Mouse (Mus musculus) neural tube, embryonic 11.5 days (tissue): ENCODE measurements around the gene Klf16. TPM values are rescaled to one million over a fixed set of nuclear protein-coding genes. Genes with fewer than 3 reads are reported as not detected.

Experiments
- ATAC-seq: fragments of 200-750 bp; cut with Nextera tagmentation; 2 replicates; pipeline ENCODE4 v1.8.0; 2017; ENCODE audit warnings: moderate number of reproducible peaks, mild to moderate bottlenecking, moderate TSS enrichment, moderate library complexity; ENCODE audit not compliant: insufficient read depth, low FRiP score, low TSS enrichment
- DNase-seq: peaks from one replicate; pipeline ENCODE4 v3.0.0-alpha.2; 2015; ENCODE audit warnings: low spot score
- H3K27ac ChIP-seq: fragments of 300-500 bp; sonication (generic); 2 replicates; pipeline ENCODE4 v1.5.1; 2014; ENCODE audit warnings: low read depth, mild to moderate bottlenecking, low read length
- H3K27me3 ChIP-seq: fragments of 300-500 bp; sonication (generic); 2 replicates; pipeline ENCODE4 v1.6.1; 2014; ENCODE audit warnings: mild to moderate bottlenecking, low read length, mixed read lengths; ENCODE audit not compliant: control insufficient read depth, insufficient read depth
- H3K36me3 ChIP-seq: fragments of 300-500 bp; sonication (generic); 2 replicates; pipeline ENCODE4 v1.6.1; 2014; ENCODE audit warnings: mild to moderate bottlenecking, low read length, moderate library complexity, mixed read lengths; ENCODE audit not compliant: control insufficient read depth, insufficient read depth
- H3K4me1 ChIP-seq: fragments of 300-500 bp; sonication (generic); 2 replicates; pipeline ENCODE4 v1.6.1; 2014; ENCODE audit warnings: low read length, mixed read lengths; ENCODE audit not compliant: control insufficient read depth, insufficient read depth
- H3K4me2 ChIP-seq: fragments of 300-500 bp; sonication (generic); 2 replicates; pipeline ENCODE4 v1.6.1; 2014; ENCODE audit warnings: low read depth, mild to moderate bottlenecking, moderate library complexity
- H3K4me3 ChIP-seq: fragments of 300-500 bp; sonication (generic); 2 replicates; pipeline ENCODE4 v1.5.1; 2014; ENCODE audit warnings: low read depth, low read length
- H3K9ac ChIP-seq: fragments of 300-500 bp; sonication (generic); 2 replicates; pipeline ENCODE4 v1.6.1; 2014; ENCODE audit warnings: mild to moderate bottlenecking, low read length
- H3K9me3 ChIP-seq: fragments of 300-500 bp; sonication (generic); 2 replicates; pipeline ENCODE4 v1.6.1; 2016; ENCODE audit warnings: low read length; ENCODE audit not compliant: control insufficient read depth
- WGBS: fragments of 180-500 bp; shearing (Covaris S2); extraction: QIAGEN DNeasy Blood & Tissue Kit; methylation state at CpG from one replicate; pipeline ENCODE4 v1.1.7; 2014; 5-methylcytosine and 5-hydroxymethylcytosine counted together
- polyA plus RNA-seq: library from polyadenylated mRNA; unstranded; fragments of >200 nt; fragmentation: Nextera tagmentation; extraction: Ambion mirVana; gene quantifications from 2 replicates; pipeline ENCODE4 v1.2.1, GENCODE M21; 2014

Gene Klf16
- polyA plus RNA-seq, 1 experiment from 2014 or later, result 5.5 TPM

- Histone ChIP-seq H3K4me1 (peaks cover 14% of the 10 kb centered on the region), H3K4me3 (no peak overlapping the region), H3K4me2 (no peak overlapping the region), H3K27ac (no peak overlapping the region), H3K9me3 (no peaks in the 10 kb centered on the region), H3K36me3 (peaks cover 2% of the 10 kb centered on the region), H3K27me3 (no peaks in the 10 kb centered on the region), H3K9ac (no peak overlapping the region)
- WGBS, result 82% methylated on average over 12 of the region's 12 CpGs
- DNase-seq (no peak), ATAC-seq (no peak)
Measured at GRCm38 (mm10) chr10:80584642-80585552, 7.8 kb upstream of the Klf16 start.

GRCm38 (mm10) chr10:80584045-80584488 is 6.9 kb upstream of the Klf16 start:
- Histone ChIP-seq H3K27me3 (no peaks in the 10 kb centered on the region), H3K4me1 (peaks cover 9% of the 10 kb centered on the region), H3K27ac (no peak overlapping the region), H3K4me3 (no peak overlapping the region), H3K4me2 (no peak overlapping the region), H3K9me3 (no peaks in the 10 kb centered on the region), H3K9ac (no peak overlapping the region), H3K36me3 (peaks cover 2% of the 10 kb centered on the region)
- no peak for ATAC-seq
- no peak for DNase-seq
- WGBS, result 72% methylated on average over 12 of the region's 12 CpGs

- Histone ChIP-seq H3K9me3 (no peaks in the 10 kb centered on the region), H3K27ac (no peak overlapping the region), H3K4me3 (no peak overlapping the region), H3K36me3 (peaks cover 2% of the 10 kb centered on the region), H3K4me2 (no peak overlapping the region), H3K27me3 (no peaks in the 10 kb centered on the region), H3K4me1 (peaks cover 2% of the 10 kb centered on the region; the same call in 1 of the 2 replicates), H3K9ac (no peak overlapping the region)
- no peak for ATAC-seq
- no peak for DNase-seq
- 89% methylated on average over 5 of the region's 5 CpGs for WGBS
Measured at GRCm38 (mm10) chr10:80583047-80583446, 5.9 kb upstream of the Klf16 start.

- Histone ChIP-seq H3K4me3 (peak overlapping the region; percentile 78; the same call in 1 of the 2 replicates), H3K27me3 (no peaks in the 10 kb centered on the region), H3K36me3 (no peaks in the 10 kb centered on the region), H3K4me2 (peak overlapping the region; percentile 98), H3K4me1 (peaks cover 8% of the 10 kb centered on the region), H3K9me3 (no peaks in the 10 kb centered on the region), H3K9ac (no peak overlapping the region), H3K27ac (no peak overlapping the region)
- ATAC-seq (no peak), DNase-seq (no peak)
- WGBS, result 8% methylated on average over 8 of the region's 8 CpGs
Measured at GRCm38 (mm10) chr10:80578911-80579310, 1.8 kb upstream of the Klf16 start.

- H3K27ac ChIP-seq, result peak overlapping the region; percentile 21
- no peaks in the 10 kb centered on the region for H3K9me3 ChIP-seq
- H3K4me3 ChIP-seq, result peak overlapping the region; percentile 78
- peaks cover 11% of the 10 kb centered on the region for H3K4me1 ChIP-seq
- no peaks in the 10 kb centered on the region for H3K36me3 ChIP-seq
- no peaks in the 10 kb centered on the region for H3K27me3 ChIP-seq
- peak overlapping the region; percentile 74 for H3K9ac ChIP-seq
- ATAC-seq, result peak; percentile 48
- DNase-seq, result peak; percentile 86
- WGBS, result under 1% methylated on average over 29 of the region's 29 CpGs
- peak overlapping the region; percentile 98 for H3K4me2 ChIP-seq
Measured at GRCm38 (mm10) chr10:80578131-80578750, 1.1 kb upstream of the Klf16 start.

- ATAC-seq, result peak; percentile 3; the same call in 1 of the 2 replicates
- peaks cover 12% of the 10 kb centered on the region for H3K4me1 ChIP-seq
Measured at GRCm38 (mm10) chr10:80576351-80577194, 548 bp downstream of the Klf16 start.

GRCm38 (mm10) chr10:80575925-80576324 is 1.2 kb downstream of the Klf16 start:
- Histone ChIP-seq H3K4me2 (peak overlapping the region; percentile 98), H3K27ac (no peak overlapping the region), H3K27me3 (no peaks in the 10 kb centered on the region), H3K4me1 (peaks cover 19% of the 10 kb centered on the region), H3K36me3 (no peaks in the 10 kb centered on the region), H3K4me3 (peak overlapping the region; percentile 78), H3K9ac (peak overlapping the region; percentile 74), H3K9me3 (no peaks in the 10 kb centered on the region)
- ATAC-seq, result no peak
- 15% methylated on average over 17 of the region's 17 CpGs for WGBS
- no peak for DNase-seq

More at GRCm38 (mm10) chr10:80576351-80577194, 548 bp downstream of the Klf16 start:
- H3K9ac ChIP-seq, result peak overlapping the region; percentile 74
- no peaks in the 10 kb centered on the region for H3K36me3 ChIP-seq
- H3K27me3 ChIP-seq, result no peaks in the 10 kb centered on the region
- peak overlapping the region; percentile 78 for H3K4me3 ChIP-seq
- peak overlapping the region; percentile 98 for H3K4me2 ChIP-seq
- no peaks in the 10 kb centered on the region for H3K9me3 ChIP-seq
- peak; percentile 52 for DNase-seq
- H3K27ac ChIP-seq, result peak overlapping the region; percentile 21
- under 1% methylated on average over 49 of the region's 96 CpGs for whole genome bisulfite sequencing

- DNase-seq (no peak), ATAC-seq (no peak)
- H3K9me3 ChIP-seq, result no peaks in the 10 kb centered on the region
- H3K4me2 ChIP-seq, result no peak overlapping the region; the same call in 1 of the 2 replicates
- no peaks in the 10 kb centered on the region for H3K27me3 ChIP-seq
- 83% methylated on average over 3 of the region's 3 CpGs for WGBS
- H3K27ac ChIP-seq, result no peak overlapping the region
- no peaks in the 10 kb centered on the region for H3K36me3 ChIP-seq
- 0 out of 2 replicates have a peak overlapping the region, but pooled peaks have one; percentile 12 for H3K4me3 ChIP-seq
- H3K9ac ChIP-seq, result no peak overlapping the region
- H3K4me1 ChIP-seq, result peaks cover 25% of the 10 kb centered on the region
Measured at GRCm38 (mm10) chr10:80574896-80575295, 2.2 kb downstream of the Klf16 start.
